ENCODE assay signal across 8 mouse cellular contexts in genomic region chr4:134101979-134102741, GRCm38 (mm10). TPM values are rescaled to one million over a fixed set of nuclear protein-coding genes. Genes with fewer than 3 reads are reported as not detected.
DNase-seq lines count a peak whose midpoint lies in the region; ATAC-seq and TF ChIP-seq lines count a peak whose summit lies in the region.

Gene Ubxn11, plus strand, starts transcription at chr4:134102570.

- H3K27me3 ChIP-seq in heart, embryonic 12.5 days (replicated peaks) = no peaks in the 10 kb centered on the region
- no peaks in the 10 kb centered on the region for H3K27me3 ChIP-seq in kidney, postnatal 0 days (ENCODE audit: insufficient read depth, low read length)
- H3K27me3 ChIP-seq in liver, embryonic 11.5 days (replicated peaks; ENCODE audit: control insufficient read depth, insufficient read depth, low read length) = no peaks in the 10 kb centered on the region
- no peaks in the 10 kb centered on the region for H3K27me3 ChIP-seq in stomach, embryonic 14.5 days (ENCODE audit: control insufficient read depth, insufficient read depth, low read length)

- peak within 1 kb of the TSS; percentile 71 for H3K4me3 ChIP-seq in heart, embryonic 12.5 days
- H3K4me3 ChIP-seq in kidney, postnatal 0 days (replicated peaks; ENCODE audit: low read depth, low read length) = peak within 1 kb of the TSS; percentile 68
- H3K4me3 ChIP-seq in liver, embryonic 11.5 days (ENCODE audit: low read depth, low read length) = peak within 1 kb of the TSS; percentile 68
- H3K4me3 ChIP-seq in stomach, embryonic 14.5 days (ENCODE audit: low read depth, low read length) = peak within 1 kb of the TSS; percentile 81

- 17% methylated on average over 34 of the region's 34 CpGs for WGBS in heart, embryonic 12.5 days
- 17% methylated on average over 34 of the region's 34 CpGs for WGBS in kidney, postnatal 0 days
- WGBS in liver, embryonic 11.5 days = 16% methylated on average over 34 of the region's 34 CpGs
- WGBS in stomach, embryonic 14.5 days = 18% methylated on average over 34 of the region's 34 CpGs

- peaks cover 12% of the 10 kb centered on the region; the same call in 1 of the 2 replicates for H3K4me1 ChIP-seq in heart, embryonic 12.5 days (replicated peaks)
- H3K4me1 ChIP-seq in kidney, postnatal 0 days (replicated peaks; ENCODE audit: insufficient read depth, low read length) = no peaks in the 10 kb centered on the region
- H3K4me1 ChIP-seq in liver, embryonic 11.5 days (replicated peaks; ENCODE audit: control insufficient read depth, insufficient read depth, low read length) = peaks cover 13% of the 10 kb centered on the region
- 0 out of 2 replicates have a peak, but pooled peaks cover 3% of the 10 kb centered on the region for H3K4me1 ChIP-seq in stomach, embryonic 14.5 days (ENCODE audit: control insufficient read depth, insufficient read depth, low read length)

- no peaks in the 10 kb centered on the region for H3K9me3 ChIP-seq in heart, embryonic 12.5 days (replicated peaks)
- H3K9me3 ChIP-seq in kidney, postnatal 0 days (replicated peaks; ENCODE audit: low read length) = no peaks in the 10 kb centered on the region
- H3K9me3 ChIP-seq in liver, embryonic 11.5 days (ENCODE audit: control insufficient read depth, low read length) = no peaks in the 10 kb centered on the region
- H3K9me3 ChIP-seq in stomach, embryonic 14.5 days (ENCODE audit: control insufficient read depth, low read depth, low read length) = no peaks in the 10 kb centered on the region

- H3K27ac ChIP-seq in heart, embryonic 12.5 days (ENCODE audit: poor library complexity, severe bottlenecking) = no peak within 1 kb of the TSS
- no peak within 1 kb of the TSS for H3K27ac ChIP-seq in kidney, postnatal 0 days
- 0 out of 2 replicates have a peak within 1 kb of the TSS, but pooled peaks have one; percentile 17 for H3K27ac ChIP-seq in liver, embryonic 11.5 days (ENCODE audit: low read depth, low read length)
- 0 out of 2 replicates have a peak within 1 kb of the TSS, but pooled peaks have one; percentile 10 for H3K27ac ChIP-seq in stomach, embryonic 14.5 days (ENCODE audit: low read length)

- DNase-seq in CD4-positive helper T cell, adult 2 months (ENCODE audit: low read depth, low spot score) = peak; percentile 91
- peak; percentile 85 for DNase-seq in brain, embryonic 18.5 days (ENCODE audit: low read depth, low spot score)
- peak; percentile 94 for DNase-seq in kidney, postnatal 0 days (ENCODE audit: low spot score)
- DNase-seq in liver, embryonic 11.5 days (ENCODE audit: low spot score) = peak; percentile 86
- peak; percentile 88 for DNase-seq in naive thymus-derived CD4-positive, alpha-beta T cell, adult 2 months (ENCODE audit: low read depth)

- peak within 1 kb of the TSS; percentile 69 for H3K9ac ChIP-seq in heart, embryonic 12.5 days
- peak within 1 kb of the TSS; percentile 47 for H3K9ac ChIP-seq in kidney, postnatal 0 days (ENCODE audit: low read depth, low read length)
- H3K9ac ChIP-seq in liver, embryonic 11.5 days (ENCODE audit: low read depth, low read length) = peak within 1 kb of the TSS; percentile 67
- H3K9ac ChIP-seq in stomach, embryonic 14.5 days (replicated peaks; ENCODE audit: low read depth, low read length) = peak within 1 kb of the TSS; percentile 38

- H3K36me3 ChIP-seq in heart, embryonic 12.5 days = no peaks in the 10 kb centered on the region
- H3K36me3 ChIP-seq in kidney, postnatal 0 days (ENCODE audit: insufficient read depth, low read length) = no peaks in the 10 kb centered on the region
- no peaks in the 10 kb centered on the region for H3K36me3 ChIP-seq in liver, embryonic 11.5 days (ENCODE audit: control insufficient read depth, insufficient read depth, low read length)
- H3K36me3 ChIP-seq in stomach, embryonic 14.5 days (ENCODE audit: control insufficient read depth, insufficient read depth, low read length) = no peaks in the 10 kb centered on the region

- peak; percentile 99 for ATAC-seq in erythroid progenitor cell, adult 5-6 weeks (replicated peaks; ENCODE audit: low FRiP score, poor library complexity, severe bottlenecking)
- ATAC-seq in heart, embryonic 12.5 days (ENCODE audit: insufficient number of reproducible peaks, low FRiP score) = peak; percentile 93
- ATAC-seq in kidney, postnatal 0 days (replicated peaks; ENCODE audit: low FRiP score, low read depth) = peak; percentile 93
- ATAC-seq in liver, embryonic 11.5 days (replicated peaks; ENCODE audit: low FRiP score) = peak; percentile 92
- ATAC-seq in stomach, embryonic 14.5 days (ENCODE audit: insufficient number of reproducible peaks, insufficient read depth, low FRiP score, low read depth) = peak; percentile 96

- peak within 1 kb of the TSS; percentile 74 for H3K4me2 ChIP-seq in heart, embryonic 12.5 days
- H3K4me2 ChIP-seq in kidney, postnatal 0 days (ENCODE audit: low read length) = peak within 1 kb of the TSS; percentile 76
- peak within 1 kb of the TSS; percentile 81 for H3K4me2 ChIP-seq in liver, embryonic 11.5 days
- H3K4me2 ChIP-seq in stomach, embryonic 14.5 days (replicated peaks; ENCODE audit: low read depth, low read length) = peak within 1 kb of the TSS; percentile 68

- TF ChIP-seq CTCF in kidney, postnatal 0 days (IDR thresholded peaks at IDR 0.05; ENCODE audit: low read depth) = no peak

RNA-seq across cellular contexts. Expression of gene Ubxn11, which starts in this region (rescaled TPM):
- not detected in 2 replicates for total RNA-seq in erythroid progenitor cell, adult 5-6 weeks (2015; ENCODE audit: low replicate concordance)
- 4.5 TPM in 1 of 2 replicates, not detected in the other for total RNA-seq in erythroid progenitor cell, adult 5-6 weeks (2017; ENCODE audit: low replicate concordance)
- polyA plus RNA-seq in heart, embryonic 12.5 days (2016; fragmentation: Nextera tagmentation; extraction: Ambion mirVana) = 2.2 and 2.7 TPM in 2 replicates
- polyA plus RNA-seq in kidney, postnatal 0 days (2015; fragmentation: Nextera tagmentation; extraction: Ambion mirVana) = 7.6 and 7.8 TPM in 2 replicates
- 5.6 and 7.0 TPM in 2 replicates for polyA plus RNA-seq in liver, embryonic 11.5 days (2014; fragmentation: Nextera tagmentation; extraction: Ambion mirVana)
- polyA plus RNA-seq in stomach, embryonic 14.5 days (2014; fragmentation: Nextera tagmentation; extraction: Ambion mirVana) = 7.0 and 8.3 TPM in 2 replicates

Comparison
In these comparisons a context has a peak if more than half of its experiments do, and no peak if none do; other contexts are left out.
1. H3K27ac ChIP-seq: peak in liver, embryonic 11.5 days (single experiment) and stomach, embryonic 14.5 days (single experiment); none in heart, embryonic 12.5 days (single experiment) and kidney, postnatal 0 days (single experiment).
2. Peak in every context shown above with its lines, with median percentiles within 50 percentile points of each other: DNase-seq, ATAC-seq, H3K4me2 ChIP-seq, H3K4me3 ChIP-seq and H3K9ac ChIP-seq.